Mouse (Mus musculus): ENCODE measurements at regions not wholly inside any gene's neighbourhood (a gene's known extent, or its start where the extent isn't known, plus 50 kb on each side); places are given as distances from the start of the nearest gene placed in this dataset.

DNA sequence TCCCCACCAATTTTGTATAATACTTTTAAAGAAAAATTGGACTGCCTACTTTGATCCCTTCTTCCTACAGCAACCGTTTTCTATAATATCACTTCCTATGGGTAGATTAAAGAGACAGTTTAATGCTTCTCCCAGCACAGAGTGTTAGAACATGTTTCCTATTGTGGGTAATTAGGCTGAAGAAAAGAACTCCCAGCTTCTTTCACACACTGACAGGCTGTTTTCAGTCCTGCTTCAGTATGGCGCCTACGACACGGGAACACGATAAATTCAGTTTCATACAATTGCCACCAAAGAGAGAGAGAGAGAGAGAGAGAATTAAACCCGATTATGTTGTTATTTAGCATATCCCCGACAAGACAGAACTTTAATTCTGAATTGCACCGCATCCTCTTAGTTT lies 644.5 kb upstream of the Gm19410 start:
- ATAC-seq (replicated peaks; ENCODE audit: low FRiP score, low read depth) (no peak), DNase-seq (ENCODE audit: low spot score) (no peak)
- TF ChIP-seq CTCF (IDR thresholded peaks at IDR 0.05; ENCODE audit: low read depth) = no peak
- H3K36me3 ChIP-seq (ENCODE audit: insufficient read depth, low read length) = no peaks in the 10 kb centered on the region
- no peaks in the 10 kb centered on the region for H3K9me3 ChIP-seq (replicated peaks; ENCODE audit: low read length)
- no peaks in the 10 kb centered on the region for H3K4me1 ChIP-seq (replicated peaks; ENCODE audit: insufficient read depth, low read length)
- no peak overlapping the region for H3K9ac ChIP-seq (ENCODE audit: low read depth, low read length)
- no peaks in the 10 kb centered on the region for H3K27me3 ChIP-seq (ENCODE audit: insufficient read depth, low read length)
- no peak overlapping the region for H3K4me3 ChIP-seq (replicated peaks; ENCODE audit: low read depth, low read length)
- WGBS = 88% methylated on average over 8 of the region's 8 CpGs
- H3K4me2 ChIP-seq (ENCODE audit: low read length) = no peak overlapping the region
- no peak overlapping the region for H3K27ac ChIP-seq

GRCm38 (mm10) chr8:35123196-35123621 lies 642.4 kb upstream of the Gm19410 start:
- Histone ChIP-seq H3K9me3 (replicated peaks; ENCODE audit: low read length) (no peaks in the 10 kb centered on the region), H3K9ac (ENCODE audit: low read depth, low read length) (peak overlapping the region; percentile 9; the same call in 1 of the 2 replicates), H3K4me1 (replicated peaks; ENCODE audit: insufficient read depth, low read length) (no peaks in the 10 kb centered on the region), H3K4me3 (replicated peaks; ENCODE audit: low read depth, low read length) (peak overlapping the region; percentile 18), H3K4me2 (ENCODE audit: low read length) (peak overlapping the region; percentile 49), H3K36me3 (ENCODE audit: insufficient read depth, low read length) (no peaks in the 10 kb centered on the region), H3K27me3 (ENCODE audit: insufficient read depth, low read length) (no peaks in the 10 kb centered on the region), H3K27ac (0 out of 2 replicates have a peak overlapping the region, but pooled peaks have one; percentile 13)
- ATAC-seq (replicated peaks; ENCODE audit: low FRiP score, low read depth) = no peak
- no peak for TF ChIP-seq CTCF (IDR thresholded peaks at IDR 0.05; ENCODE audit: low read depth)
- DNase-seq (ENCODE audit: low spot score) = peak; percentile 58
- 4% methylated on average over 14 of the region's 14 CpGs for WGBS

DNA sequence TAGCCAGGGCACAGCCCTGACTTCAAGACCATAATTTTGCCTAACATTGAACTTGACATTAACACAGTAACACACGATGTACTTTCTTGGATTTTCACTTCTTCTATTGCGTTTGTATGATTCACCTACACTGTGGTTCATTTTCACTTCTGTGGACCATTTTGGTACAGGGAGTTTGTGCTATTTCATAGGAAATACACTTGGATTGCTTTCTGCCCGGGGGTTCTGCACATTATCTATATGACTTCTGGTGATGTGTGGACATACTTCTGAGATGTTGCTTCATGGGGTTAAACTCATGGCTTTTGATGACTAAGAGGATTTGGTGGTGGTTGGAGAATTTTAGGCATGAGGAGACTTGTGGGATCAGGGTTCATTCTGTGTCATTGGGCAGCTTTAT lies 640.4 kb upstream of the Gm19410 start:
- DNase-seq (ENCODE audit: low spot score) (no peak), ATAC-seq (replicated peaks; ENCODE audit: low FRiP score, low read depth) (no peak)
- TF ChIP-seq CTCF (IDR thresholded peaks at IDR 0.05; ENCODE audit: low read depth) = no peak
- H3K4me2 ChIP-seq (ENCODE audit: low read length) = no peak overlapping the region
- H3K4me1 ChIP-seq (replicated peaks; ENCODE audit: insufficient read depth, low read length) = no peaks in the 10 kb centered on the region
- no peak overlapping the region for H3K27ac ChIP-seq
- WGBS = 77% methylated on average over 3 of the region's 3 CpGs
- no peaks in the 10 kb centered on the region for H3K36me3 ChIP-seq (ENCODE audit: insufficient read depth, low read length)
- H3K27me3 ChIP-seq (ENCODE audit: insufficient read depth, low read length) = no peaks in the 10 kb centered on the region
- H3K4me3 ChIP-seq (replicated peaks; ENCODE audit: low read depth, low read length) = no peak overlapping the region
- no peak overlapping the region for H3K9ac ChIP-seq (ENCODE audit: low read depth, low read length)
- no peaks in the 10 kb centered on the region for H3K9me3 ChIP-seq (replicated peaks; ENCODE audit: low read length)

- H3K4me2 ChIP-seq (ENCODE audit: low read length) = no peak overlapping the region
- H3K27ac ChIP-seq = no peak overlapping the region
- H3K4me1 ChIP-seq (replicated peaks; ENCODE audit: insufficient read depth, low read length) = no peaks in the 10 kb centered on the region
- no peak overlapping the region for H3K4me3 ChIP-seq (replicated peaks; ENCODE audit: low read depth, low read length)
- H3K36me3 ChIP-seq (ENCODE audit: insufficient read depth, low read length) = no peaks in the 10 kb centered on the region
- no peaks in the 10 kb centered on the region for H3K27me3 ChIP-seq (ENCODE audit: insufficient read depth, low read length)
- ATAC-seq (replicated peaks; ENCODE audit: low FRiP score, low read depth) = no peak
- H3K9me3 ChIP-seq (replicated peaks; ENCODE audit: low read length) = no peaks in the 10 kb centered on the region
- TF ChIP-seq CTCF (IDR thresholded peaks at IDR 0.05; ENCODE audit: low read depth) = no peak
- H3K9ac ChIP-seq (ENCODE audit: low read depth, low read length) = no peak overlapping the region
- WGBS = 92% methylated on average over 1 of the region's 1 CpGs
- no peak for DNase-seq (ENCODE audit: low spot score)
Measured at GRCm38 (mm10) chr8:35132281-35132680, 633.3 kb upstream of the Gm19410 start.

- no peak overlapping the region for H3K4me2 ChIP-seq (ENCODE audit: low read length)
- H3K4me1 ChIP-seq (replicated peaks; ENCODE audit: insufficient read depth, low read length) = no peaks in the 10 kb centered on the region
- no peak for TF ChIP-seq CTCF (IDR thresholded peaks at IDR 0.05; ENCODE audit: low read depth)
- ATAC-seq (replicated peaks; ENCODE audit: low FRiP score, low read depth) (no peak), DNase-seq (ENCODE audit: low spot score) (no peak)
- no peaks in the 10 kb centered on the region for H3K27me3 ChIP-seq (ENCODE audit: insufficient read depth, low read length)
- H3K27ac ChIP-seq = no peak overlapping the region
- no peak overlapping the region for H3K4me3 ChIP-seq (replicated peaks; ENCODE audit: low read depth, low read length)
- no peak overlapping the region for H3K9ac ChIP-seq (ENCODE audit: low read depth, low read length)
- no peaks in the 10 kb centered on the region for H3K9me3 ChIP-seq (replicated peaks; ENCODE audit: low read length)
- WGBS = 88% methylated on average over 7 of the region's 7 CpGs
- H3K36me3 ChIP-seq (ENCODE audit: insufficient read depth, low read length) = no peaks in the 10 kb centered on the region
Measured at GRCm38 (mm10) chr8:35135630-35136029, 630.0 kb upstream of the Gm19410 start.

GRCm38 (mm10) chr8:35136643-35137042 lies 628.9 kb upstream of the Gm19410 start:
- no peaks in the 10 kb centered on the region for H3K36me3 ChIP-seq (ENCODE audit: insufficient read depth, low read length)
- no peak overlapping the region for H3K27ac ChIP-seq
- DNase-seq (ENCODE audit: low spot score) (no peak), ATAC-seq (replicated peaks; ENCODE audit: low FRiP score, low read depth) (no peak)
- no peaks in the 10 kb centered on the region for H3K27me3 ChIP-seq (ENCODE audit: insufficient read depth, low read length)
- 91% methylated on average over 3 of the region's 3 CpGs for WGBS
- no peak for TF ChIP-seq CTCF (IDR thresholded peaks at IDR 0.05; ENCODE audit: low read depth)
- no peak overlapping the region for H3K9ac ChIP-seq (ENCODE audit: low read depth, low read length)
- H3K4me2 ChIP-seq (ENCODE audit: low read length) = no peak overlapping the region
- no peak overlapping the region for H3K4me3 ChIP-seq (replicated peaks; ENCODE audit: low read depth, low read length)
- H3K9me3 ChIP-seq (replicated peaks; ENCODE audit: low read length) = no peaks in the 10 kb centered on the region
- H3K4me1 ChIP-seq (replicated peaks; ENCODE audit: insufficient read depth, low read length) = no peaks in the 10 kb centered on the region

- Histone ChIP-seq H3K9ac (ENCODE audit: low read depth, low read length) (no peak overlapping the region), H3K4me1 (replicated peaks; ENCODE audit: insufficient read depth, low read length) (no peaks in the 10 kb centered on the region), H3K4me3 (replicated peaks; ENCODE audit: low read depth, low read length) (no peak overlapping the region), H3K36me3 (ENCODE audit: insufficient read depth, low read length) (no peaks in the 10 kb centered on the region), H3K4me2 (ENCODE audit: low read length) (no peak overlapping the region), H3K9me3 (replicated peaks; ENCODE audit: low read length) (no peaks in the 10 kb centered on the region), H3K27me3 (ENCODE audit: insufficient read depth, low read length) (no peaks in the 10 kb centered on the region), H3K27ac (no peak overlapping the region)
- DNase-seq (ENCODE audit: low spot score) = no peak
- WGBS = 66% methylated on average over 1 of the region's 1 CpGs
- no peak for TF ChIP-seq CTCF (IDR thresholded peaks at IDR 0.05; ENCODE audit: low read depth)
- ATAC-seq (replicated peaks; ENCODE audit: low FRiP score, low read depth) = no peak
Measured at GRCm38 (mm10) chr8:35140775-35141174, 624.8 kb upstream of the Gm19410 start.
